Mouse (Mus musculus) retina, postnatal 7 days (tissue): ENCODE measurements at regions not wholly inside any gene's neighbourhood (a gene's known extent, or its start where the extent isn't known, plus 50 kb on each side); places are given as distances from the start of the nearest gene placed in this dataset.
"Not testable (repeated sequence)": the region's sequence is repeated elsewhere in the genome, so short reads cannot be mapped to it uniquely, and the experiment has no call there.

Experiments
- DNase-seq: peaks from one replicate; pipeline ENCODE4 v3.0.0-alpha.2; 2012; ENCODE audit warnings: low read depth, low spot score

- no peak for DNase-seq
These were observed 87.5 kb upstream of the Ppp2r2d start for GRCm38 (mm10) chr7:138758386-138758785.

GRCm38 (mm10) chr7:138748442-138748841, 97.4 kb upstream of the Ppp2r2d start:
- DNase-seq: no peak

- DNase-seq: no peak
These were observed 99.3 kb upstream of the Ppp2r2d start for GRCm38 (mm10) chr7:138746616-138747015.

- no peak for DNase-seq
These were observed 103.4 kb upstream of the Ppp2r2d start for GRCm38 (mm10) chr7:138742516-138742845.

GRCm38 (mm10) chr7:138741816-138742515, 103.9 kb upstream of the Ppp2r2d start:
- DNase-seq: no peak

GRCm38 (mm10) chr7:138734254-138734653, 111.6 kb upstream of the Ppp2r2d start:
- no peak for DNase-seq

- DNase-seq: no peak
These were observed 121.0 kb upstream of the Ppp2r2d start for GRCm38 (mm10) chr7:138724829-138725228.

GRCm38 (mm10) chr7:138719608-138720007, 126.3 kb upstream of the Ppp2r2d start:
- DNase-seq: no peak

GRCm38 (mm10) chr7:138719115-138719514, 126.8 kb upstream of the Ppp2r2d start:
- no peak for DNase-seq

GRCm38 (mm10) chr7:138714731-138715130, 131.1 kb upstream of the Ppp2r2d start:
- no peak for DNase-seq

GRCm38 (mm10) chr7:138708373-138708772, 137.5 kb upstream of the Ppp2r2d start:
- no peak for DNase-seq

GRCm38 (mm10) chr7:138699599-138699998, 146.3 kb upstream of the Ppp2r2d start:
- DNase-seq: not testable (repeated sequence)

- DNase-seq: no peak
These were observed 163.7 kb upstream of the Ppp2r2d start for GRCm38 (mm10) chr7:138682161-138682560.

GRCm38 (mm10) chr7:138680530-138680929, 165.3 kb upstream of the Ppp2r2d start:
- DNase-seq: no peak

- no peak for DNase-seq
These were observed 166.3 kb upstream of the Ppp2r2d start for GRCm38 (mm10) chr7:138679575-138679974.

- no peak for DNase-seq
These were observed 172.9 kb upstream of the Ppp2r2d start for GRCm38 (mm10) chr7:138672959-138673358.

GRCm38 (mm10) chr7:138668337-138668736, 177.5 kb upstream of the Ppp2r2d start:
- DNase-seq: no peak

- no peak for DNase-seq
These were observed 185.8 kb upstream of the Ppp2r2d start for GRCm38 (mm10) chr7:138660124-138660523.

GRCm38 (mm10) chr7:138657521-138657920, 188.4 kb upstream of the Ppp2r2d start:
- DNase-seq: no peak

GRCm38 (mm10) chr7:138657076-138657475, 188.8 kb upstream of the Ppp2r2d start:
- no peak for DNase-seq

GRCm38 (mm10) chr7:138655940-138656339, 189.9 kb upstream of the Ppp2r2d start:
- DNase-seq: no peak

- no peak for DNase-seq
These were observed 194.9 kb upstream of the Ppp2r2d start for GRCm38 (mm10) chr7:138650946-138651345.

- DNase-seq: no peak
These were observed 198.2 kb upstream of the Ppp2r2d start for GRCm38 (mm10) chr7:138647636-138648035.
